Mouse (Mus musculus) heart, adult 9 months (tissue): ENCODE results near the gene Ddx50.

ENCODE experiments used
- DNase-seq, 2 experiments: peaks; one replicate each; pipeline ENCODE4 v3.0.0; 2022; ENCODE audit warnings: low spot score in 2 of 2

The Ddx50 gene

GRCm38 (mm10) chr10:62650881-62651810 lies at the start of gene Ddx50:
Gene Ddx50, minus strand, starts transcription at chr10:62651218.
- DNase-seq = peak; percentile 99

GRCm38 (mm10) chr10:62692771-62693170 lies 41.8 kb upstream of the Ddx50 start:
- no peak for DNase-seq

GRCm38 (mm10) chr10:62692244-62692643 lies 41.2 kb upstream of the Ddx50 start:
- DNase-seq = no peak

GRCm38 (mm10) chr10:62687032-62687674 lies 36.1 kb upstream of the Ddx50 start:
- DNase-seq = no peak

GRCm38 (mm10) chr10:62683043-62683442 lies 32.0 kb upstream of the Ddx50 start:
- peak in 1 of 2 experiments; percentile 5 for DNase-seq

- no peak for DNase-seq
Observed at GRCm38 (mm10) chr10:62679833-62680232, 28.8 kb upstream of the Ddx50 start.

GRCm38 (mm10) chr10:62677329-62677728 lies 26.3 kb upstream of the Ddx50 start:
- DNase-seq = no peak

- DNase-seq = no peak
Observed at GRCm38 (mm10) chr10:62676196-62676595, 25.2 kb upstream of the Ddx50 start.

GRCm38 (mm10) chr10:62672359-62672758 lies 21.3 kb upstream of the Ddx50 start:
- DNase-seq = no peak

- no peak for DNase-seq
Observed at GRCm38 (mm10) chr10:62669245-62669644, 18.2 kb upstream of the Ddx50 start.

GRCm38 (mm10) chr10:62668463-62668862 lies 17.4 kb upstream of the Ddx50 start:
- no peak for DNase-seq

- no peak for DNase-seq
Observed at GRCm38 (mm10) chr10:62668043-62668442, 17.0 kb upstream of the Ddx50 start.

- DNase-seq = peak; percentile 83 to 84
Observed at GRCm38 (mm10) chr10:62664963-62665590, 14.1 kb upstream of the Ddx50 start.

GRCm38 (mm10) chr10:62664171-62664570 lies 13.2 kb upstream of the Ddx50 start:
- peak in 1 of 2 experiments; percentile 11 for DNase-seq

GRCm38 (mm10) chr10:62656711-62657110 lies 5.7 kb upstream of the Ddx50 start:
- DNase-seq = no peak

GRCm38 (mm10) chr10:62651961-62652360 lies 943 bp upstream of the Ddx50 start:
- peak in 1 of 2 experiments; percentile 10 for DNase-seq

GRCm38 (mm10) chr10:62650358-62650782 lies 648 bp downstream of the Ddx50 start:
- DNase-seq = no peak

- DNase-seq = no peak
Observed at GRCm38 (mm10) chr10:62604161-62604560, 46.9 kb downstream of the Ddx50 start.

- DNase-seq = no peak
Observed at GRCm38 (mm10) chr10:62603233-62604030, 47.6 kb downstream of the Ddx50 start.

GRCm38 (mm10) chr10:62602177-62603040 lies 48.6 kb downstream of the Ddx50 start, which contains the start of gene Ddx21:
Gene Ddx21, minus strand, starts transcription at chr10:62602281.
- peak; percentile 86 to 89 for DNase-seq

GRCm38 (mm10) chr10:62601833-62602176 lies 49.2 kb downstream of the Ddx50 start:
- DNase-seq = no peak
